Mouse (Mus musculus): Measurements from ENCODE around the gene AA467197. TPM values are rescaled to one million over a fixed set of nuclear protein-coding genes. Genes with fewer than 3 reads are reported as not detected.

AA467197 gene
- total RNA-seq, 4 experiments from 2014 or later: 0.65 to 1.0 TPM; not detected in 2

Small RNAs within 50 kb of the gene (microRNA-seq; reads per million reads assigned to microRNA genes)
- gene Mir147: 0 to 2.2 reads per million in 2 experiments

Other genes starting within 250 kb of the AA467197 start
- under 1 TPM in 3 of 4 experiments, not detected in 1; 0.25 to 0.54 (median 0.30) TPM for gene Slc28a2, start 210.5 kb upstream of the AA467197 start, total RNA-seq (2022)
- gene Gm14085, start 152.0 kb upstream of the AA467197 start, total RNA-seq (2022): not detected
- 100 to 1,000 TPM in 3 of 4 experiments, 10 to 100 TPM in 1; 97.7 to 112 (median 104) TPM for gene Gatm, start 25.7 kb upstream of the AA467197 start, total RNA-seq (2022)
- 10 to 100 TPM; 40.4 to 51.6 (median 45.3) TPM for gene Slc30a4, start 65.7 kb downstream of the AA467197 start, total RNA-seq (2022)
- 10 to 100 TPM; 27.0 to 39.2 (median 29.5) TPM for gene Bloc1s6, start 101.5 kb downstream of the AA467197 start, total RNA-seq (2022)
- 1 to 10 TPM; 5.3 to 7.8 (median 7.5) TPM for gene Sqor, start 128.3 kb downstream of the AA467197 start, total RNA-seq (2022)

Data from left cerebral cortex, adult 8-10 months (tissue).